Comparison of ENCODE assay signal across 20 mouse cellular contexts in the genomic region with DNA sequence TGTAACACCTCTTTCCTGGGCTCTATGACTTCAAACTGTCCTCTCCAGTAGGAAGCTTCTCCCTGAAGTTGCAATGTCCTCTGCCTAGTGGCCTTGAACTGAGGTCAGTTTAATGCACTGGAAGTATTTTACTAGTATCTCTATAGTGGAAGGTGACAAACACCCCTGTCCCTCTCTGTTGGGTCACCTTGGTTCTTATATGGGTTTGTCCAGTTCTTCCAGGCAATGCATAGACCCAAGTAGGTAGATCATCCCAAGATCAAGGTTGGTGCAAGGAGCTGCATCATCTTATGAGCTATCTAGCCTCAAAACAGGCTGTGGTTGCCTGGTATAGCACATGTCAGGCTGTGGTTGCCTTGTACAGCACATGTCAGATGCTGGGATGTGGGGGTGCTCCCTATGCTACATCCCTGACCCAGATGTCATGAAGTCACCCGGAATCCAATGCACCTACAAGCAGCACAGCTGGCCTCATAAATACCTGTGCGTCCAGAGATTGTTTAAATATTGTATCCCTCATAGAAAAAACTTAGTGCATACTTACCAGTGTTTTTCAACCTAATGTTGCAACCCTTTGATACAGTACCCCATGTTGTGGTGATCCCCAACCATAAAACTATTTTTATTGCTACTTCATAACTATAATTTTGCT.
DNase-seq lines count a peak whose midpoint lies in the region; ATAC-seq and TF ChIP-seq lines count a peak whose summit lies in the region.
"Had no signal": no experiment of that assay in that cellular context is flagged by ENCODE, and none has a peak within 500 bp of the region (broad histone marks: within the 10 kb centered on the region; RNA-seq: fewer than 3 reads in every experiment).

No protein-coding gene starts in this region.

- WGBS in forebrain, postnatal 0 days: 99% methylated on average over 2 of the region's 2 CpGs

- no peak overlapping the region for H3K4me3 ChIP-seq in forebrain, postnatal 0 days (ENCODE audit: low read depth, low read length)

- H3K27ac ChIP-seq in forebrain, postnatal 0 days (ENCODE audit: low read depth, low read length): no peak overlapping the region

- TF ChIP-seq CTCF in forebrain, postnatal 0 days (IDR thresholded peaks at IDR 0.05; ENCODE audit: low read depth): no peak

- ATAC-seq in forebrain, postnatal 0 days: no peak
- ATAC-seq: activated CD4-positive, CD25-positive, alpha-beta regulatory T cell, adult 4 months; CD4-positive, CD25-positive, alpha-beta regulatory T cell, adult 4 months; Patski had no signal

- no peak overlapping the region for H3K4me2 ChIP-seq in forebrain, postnatal 0 days (ENCODE audit: low read depth)

- H3K9ac ChIP-seq in forebrain, postnatal 0 days: no peak overlapping the region

- H3K27me3 ChIP-seq in forebrain, postnatal 0 days (ENCODE audit: insufficient read depth, low read length): no peaks in the 10 kb centered on the region; the same call in 1 of the 2 replicates

- DNase-seq in 3T3-L1 (ENCODE audit: low read depth, low spot score) (peak; percentile 91), adipocyte (ENCODE audit: low spot score) (peak; percentile 94)
- DNase-seq in left cerebral cortex, adult 18-20 months (ENCODE audit: low spot score in 2 of 2): no peak
- DNase-seq in forebrain, postnatal 0 days: no peak
- DNase-seq: adrenal gland, adult 2 months; adrenal gland, adult 8-10 months; adrenal gland, postnatal 10 days; adrenal gland, postnatal 14 days; adrenal gland, postnatal 25 days; adrenal gland, postnatal 36 days; B cell, adult 2 months; cerebellum, adult 11 months; cerebellum, adult 11-12 months; cerebellum, adult 18-20 months; cerebellum, adult 2 months; cerebellum, adult 8-10 months had no signal

- no peaks in the 10 kb centered on the region for H3K4me1 ChIP-seq in forebrain, postnatal 0 days (ENCODE audit: insufficient read depth)

- H3K9me3 ChIP-seq in forebrain, postnatal 0 days (ENCODE audit: low read length): no peaks in the 10 kb centered on the region
- H3K9me3 ChIP-seq: G1E had no signal

- no peaks in the 10 kb centered on the region for H3K36me3 ChIP-seq in forebrain, postnatal 0 days (ENCODE audit: insufficient read depth)
- H3K36me3 ChIP-seq: G1E had no signal

Comparison
In these comparisons a context has a peak if more than half of its experiments do, and no peak if none do; other contexts are left out.
1. DNase-seq: peak in 3T3-L1 (single experiment) and adipocyte (single experiment); none in left cerebral cortex, adult 18-20 months (0 of 2) and forebrain, postnatal 0 days (single experiment).